Mouse (Mus musculus) thymus, postnatal 25 days (tissue): ENCODE results near the gene Morc3.
"Not testable (repeated sequence)": the region's sequence is repeated elsewhere in the genome, so short reads cannot be mapped to it uniquely, and the experiment has no call there.

Experiments
- DNase-seq: peaks from one replicate; pipeline ENCODE4 v3.0.0; 2022

Gene Morc3

DNA sequence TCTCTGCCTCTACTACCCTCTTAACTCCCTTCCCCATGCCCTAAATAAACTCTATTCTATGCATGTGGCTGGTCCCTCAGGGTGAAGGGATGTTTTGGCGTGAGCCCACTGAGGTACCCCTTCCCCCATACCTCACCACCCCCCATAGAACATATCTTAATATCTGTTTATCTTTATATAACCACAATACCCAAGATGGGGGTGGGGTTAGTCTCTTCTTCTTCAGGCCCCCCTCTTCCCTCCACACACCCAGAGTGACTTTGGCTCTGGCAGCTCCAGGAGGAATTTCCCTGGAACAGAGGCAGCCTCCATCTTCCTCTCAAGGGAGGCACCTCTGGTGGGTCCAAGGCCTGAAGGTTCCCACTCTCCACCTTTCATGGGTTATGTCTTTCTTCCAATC, 11.9 kb upstream of the Morc3 start:
- DNase-seq, result no peak

DNA sequence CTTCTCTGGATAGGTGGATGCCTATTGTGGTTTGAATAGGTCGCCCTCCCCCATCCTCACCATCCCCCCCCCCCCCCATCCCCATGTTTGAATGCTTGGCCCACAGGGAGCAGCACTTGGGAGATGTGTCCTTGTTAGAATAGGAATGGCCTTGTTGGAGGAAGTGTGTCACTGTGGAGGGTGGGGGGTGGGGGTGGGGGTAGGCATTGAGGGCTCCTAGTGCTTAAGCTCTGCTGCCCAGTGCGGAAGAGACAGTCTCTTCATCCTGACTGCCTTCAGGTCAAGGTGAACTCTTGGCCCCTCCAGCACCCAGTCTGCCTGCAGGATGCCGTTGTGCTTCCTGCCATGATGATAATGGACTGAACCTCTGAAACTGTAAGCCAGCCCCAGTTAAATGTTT, 10.2 kb upstream of the Morc3 start:
- no peak for DNase-seq

- not testable (repeated sequence) for DNase-seq
These were observed 9.3 kb upstream of the Morc3 start for GRCm38 (mm10) chr16:93822433-93823225.

DNA sequence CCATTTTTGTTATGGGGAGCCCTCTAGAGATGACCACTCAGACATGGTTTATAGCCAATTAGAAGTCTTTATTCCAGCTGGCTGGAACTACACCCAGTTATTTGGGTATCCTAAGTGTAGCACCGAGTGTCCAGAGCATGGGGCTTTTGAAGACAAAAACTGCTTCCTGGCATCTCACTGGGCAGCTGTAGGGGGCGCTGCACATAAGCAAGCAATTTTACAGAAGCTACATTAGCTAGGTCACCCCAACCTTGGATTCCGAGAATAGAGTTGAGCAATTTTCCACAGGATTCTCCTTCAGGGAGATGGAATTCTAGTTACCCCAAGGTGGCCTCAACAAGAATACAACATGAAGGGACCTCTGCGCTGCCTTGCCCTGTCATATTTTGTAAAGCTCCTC, 7.1 kb upstream of the Morc3 start:
- DNase-seq, result no peak

DNA sequence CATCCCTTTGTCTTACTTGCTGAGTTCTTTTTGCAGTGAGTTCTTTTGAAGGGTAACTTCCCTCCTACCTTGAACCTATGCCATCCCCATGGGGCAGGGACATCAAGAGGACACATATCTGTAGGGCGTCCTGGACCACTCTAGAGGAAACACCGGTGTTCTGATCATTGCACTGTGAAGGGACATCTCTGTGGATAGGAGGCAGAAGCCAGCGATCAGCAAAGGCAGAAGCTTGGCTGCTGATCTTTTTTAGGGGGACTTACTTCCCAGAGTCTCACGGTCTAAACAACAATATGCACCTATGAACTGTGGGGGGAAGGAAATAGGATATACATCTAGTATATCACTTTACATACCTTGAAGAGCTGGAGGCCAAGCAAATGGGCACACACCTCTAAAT, 6.5 kb upstream of the Morc3 start:
- DNase-seq, result no peak

DNA sequence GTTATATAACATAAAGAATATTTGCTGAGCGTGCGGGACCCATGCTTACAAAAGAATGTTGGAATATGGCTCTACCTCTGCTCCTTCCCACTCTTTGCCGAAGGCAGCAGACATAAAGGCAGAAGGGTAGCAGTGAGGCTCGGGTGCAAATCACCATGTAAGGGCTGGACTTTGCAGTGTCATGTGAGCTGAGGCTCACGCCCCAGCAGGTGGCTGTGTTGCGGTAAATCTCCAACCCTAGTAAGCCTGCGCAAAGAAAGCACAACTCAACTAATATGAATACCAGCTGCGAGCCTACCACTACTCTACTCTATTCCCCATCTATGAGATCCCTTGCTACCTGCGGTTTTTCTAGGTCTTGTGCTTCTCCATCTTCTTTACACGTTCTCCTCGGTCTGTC, 5.9 kb upstream of the Morc3 start:
- no peak for DNase-seq

DNA sequence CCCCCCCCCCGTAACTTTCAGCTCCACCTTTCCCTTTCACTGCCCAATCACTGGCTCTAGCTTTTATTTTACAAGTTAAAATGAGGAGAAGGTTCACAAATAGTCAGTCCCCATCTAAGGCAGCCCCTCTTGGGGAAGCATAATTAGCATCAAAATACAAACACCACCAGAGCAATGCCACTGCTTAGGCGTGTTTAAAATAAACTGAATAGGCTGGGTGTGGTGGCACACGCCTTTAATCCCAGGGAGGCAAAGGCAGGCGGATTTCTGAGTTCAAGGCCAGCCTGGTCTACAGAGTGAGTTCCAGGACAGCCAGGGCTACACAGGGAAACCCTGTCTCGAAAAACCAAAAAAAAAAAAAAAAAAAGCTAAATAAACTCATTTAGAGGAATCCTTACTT, 5.4 kb upstream of the Morc3 start:
- not testable (repeated sequence) for DNase-seq

DNA sequence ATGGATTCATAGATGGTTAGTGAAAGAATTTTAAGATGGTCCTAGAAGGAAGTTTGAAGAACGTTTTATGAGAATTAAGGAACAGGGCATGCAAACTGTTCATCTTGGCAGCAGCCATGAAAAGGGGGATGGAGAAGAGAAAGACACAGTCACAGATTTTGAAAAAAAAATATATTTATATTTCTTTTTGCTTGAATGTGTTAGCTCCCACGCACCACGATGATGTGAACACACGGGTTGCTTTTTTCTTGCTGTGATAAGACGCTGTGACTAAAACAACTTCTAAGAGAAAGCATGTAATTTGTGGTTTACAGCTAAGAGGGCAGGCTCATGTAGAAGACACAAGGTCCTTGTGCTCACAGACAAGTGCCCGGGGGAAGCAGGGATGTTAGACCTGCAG, 5.0 kb upstream of the Morc3 start:
- no peak for DNase-seq

- DNase-seq, result no peak
These were observed 2.4 kb upstream of the Morc3 start for GRCm38 (mm10) chr16:93829526-93829925.

DNA sequence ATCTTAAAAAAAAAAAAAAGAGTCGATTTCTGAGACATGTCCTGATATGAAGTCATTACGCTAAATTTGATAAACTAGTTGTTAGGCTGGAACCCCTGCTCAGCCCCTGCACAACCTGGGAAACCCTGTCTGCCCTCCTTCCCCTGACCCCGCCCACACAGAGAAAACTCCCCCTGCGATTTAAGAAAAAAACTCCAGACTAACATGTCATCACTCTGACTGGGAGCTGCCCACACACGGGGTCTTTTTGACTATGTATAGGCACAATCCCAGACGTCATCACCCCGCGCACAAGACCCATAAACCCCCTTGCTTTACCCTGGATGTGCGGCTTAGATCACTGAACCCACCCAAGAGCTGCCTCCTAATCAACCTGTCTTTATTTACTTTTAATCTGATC, 1.9 kb upstream of the Morc3 start:
- no peak for DNase-seq

DNA sequence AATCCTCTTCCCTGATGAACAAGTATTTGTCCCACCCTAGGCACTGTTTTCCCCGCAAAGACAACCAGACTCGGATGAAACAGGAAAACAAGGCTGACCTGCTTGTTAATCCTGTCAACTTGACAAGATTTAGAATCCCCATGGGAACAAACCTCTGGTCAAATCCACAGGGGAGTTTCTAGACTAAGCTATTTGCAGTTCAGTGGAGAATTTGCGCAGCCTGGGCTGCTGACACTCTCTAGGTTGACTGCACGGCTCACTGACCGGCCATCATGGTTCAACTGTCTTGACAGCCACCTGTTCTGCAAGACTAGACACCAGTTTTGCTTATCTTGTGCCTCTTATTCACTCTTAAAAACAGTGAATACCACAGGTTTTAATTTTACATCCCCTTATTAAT, 1.0 kb upstream of the Morc3 start:
- DNase-seq, result no peak

GRCm38 (mm10) chr16:93832451-93833276, 743 bp downstream of the Morc3 start:
- peak; percentile 63 for DNase-seq

DNA sequence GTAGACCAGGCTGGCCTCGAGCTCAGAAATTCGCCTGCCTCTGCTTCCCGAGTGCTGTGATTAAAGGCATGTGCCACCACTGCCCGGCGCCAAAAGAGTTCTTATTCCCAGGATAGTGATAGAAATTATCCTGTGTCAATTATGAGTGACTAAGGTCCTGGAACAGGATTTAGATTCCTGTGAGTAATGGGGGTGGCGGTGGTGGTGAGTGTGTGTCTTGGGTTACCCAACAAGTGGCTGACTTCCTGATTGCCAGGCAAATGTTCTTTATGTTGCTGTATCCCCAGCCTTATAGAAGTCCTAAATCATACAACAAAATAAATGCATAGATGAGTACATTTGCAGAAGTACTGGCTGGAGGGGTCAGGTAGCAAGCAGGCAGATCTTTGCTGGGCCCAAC, 1.6 kb downstream of the Morc3 start:
- DNase-seq, result no peak

- DNase-seq, result no peak
These were observed 2.2 kb downstream of the Morc3 start for GRCm38 (mm10) chr16:93834076-93834475.

- DNase-seq, result no peak
These were observed 7.1 kb downstream of the Morc3 start for GRCm38 (mm10) chr16:93839049-93839448.

- DNase-seq, result no peak
These were observed 18.6 kb downstream of the Morc3 start for GRCm38 (mm10) chr16:93850527-93850926.

- no peak for DNase-seq
These were observed 28.0 kb downstream of the Morc3 start for GRCm38 (mm10) chr16:93859967-93860366.

- no peak for DNase-seq
These were observed 28.8 kb downstream of the Morc3 start for GRCm38 (mm10) chr16:93860686-93861085.

- no peak for DNase-seq
These were observed 42.9 kb downstream of the Morc3 start for GRCm38 (mm10) chr16:93874841-93875240.

DNA sequence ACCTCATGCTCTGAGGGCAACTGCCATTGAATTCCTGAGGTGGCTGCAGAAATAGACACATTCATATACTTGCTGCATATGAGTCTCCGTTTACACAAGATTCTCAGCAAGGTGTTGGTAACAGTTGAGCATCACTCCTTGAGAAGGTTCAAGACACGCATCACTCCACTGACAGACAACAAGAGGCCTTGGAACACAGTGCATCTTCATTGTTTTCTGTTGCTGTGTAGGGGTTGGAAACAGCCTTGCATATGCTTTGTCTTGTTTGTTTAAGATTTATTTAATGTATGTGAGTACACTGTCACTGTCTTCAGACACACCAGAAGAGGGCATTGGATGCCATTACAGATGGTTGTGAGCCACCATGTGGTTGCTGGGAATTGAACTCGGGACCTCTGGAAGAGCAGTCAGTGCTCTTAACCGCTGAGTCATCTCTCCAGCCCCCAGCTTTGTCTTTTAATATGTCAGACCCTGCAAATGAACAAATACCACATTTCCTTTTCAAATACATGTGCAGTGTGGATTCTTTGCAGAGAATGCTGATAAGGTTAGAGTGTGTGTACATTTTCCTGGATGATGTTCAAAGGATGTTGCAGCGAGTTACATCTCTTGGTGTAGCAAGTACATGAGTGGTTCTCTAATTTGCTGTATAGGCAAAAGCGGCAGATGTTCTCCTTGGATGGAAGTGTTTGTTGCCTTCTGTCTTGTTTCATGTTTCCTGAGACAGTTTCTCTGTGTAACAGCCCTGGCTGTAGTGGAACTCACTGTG, 45.9 kb downstream of the Morc3 start:
- DNase-seq, result no peak

DNA sequence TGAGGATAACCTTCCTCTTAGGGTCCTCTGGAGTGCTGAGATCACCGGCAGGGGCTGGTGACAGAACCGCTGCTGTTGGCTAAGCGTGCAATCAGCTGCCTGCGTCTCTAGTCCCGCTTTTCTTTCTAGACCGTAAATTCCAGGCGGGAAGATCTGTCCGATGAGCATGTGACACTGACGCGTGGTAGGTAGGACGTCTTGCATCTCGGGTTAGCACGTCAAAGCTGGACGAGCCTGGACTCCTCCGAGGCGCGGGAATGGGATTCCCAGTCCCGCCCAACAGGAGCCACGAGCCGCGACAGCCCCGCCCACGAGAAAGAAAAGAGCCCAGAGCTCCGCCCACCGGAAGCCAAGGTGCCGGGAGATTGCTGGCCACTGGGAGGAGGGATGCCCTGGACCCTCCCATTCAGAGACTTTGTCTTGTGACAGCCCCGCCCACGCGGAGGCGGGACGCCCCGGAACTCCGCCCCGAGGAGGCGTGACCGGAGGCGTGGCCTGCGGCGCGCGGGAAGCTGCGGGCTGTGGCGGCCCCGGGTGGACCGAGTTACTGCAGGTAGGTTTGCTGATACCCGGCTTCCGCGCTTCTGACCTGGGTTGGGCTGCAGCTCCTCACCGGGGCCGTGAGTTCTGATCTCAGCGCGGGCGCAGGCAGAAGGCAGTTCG, 51.6 kb downstream of the Morc3 start, which contains the start of gene Chaf1b:
TSS of gene Chaf1b (plus strand) at position 479 of the 663 bp plus-strand sequence.
- DNase-seq, result peak; percentile 99

- DNase-seq, result peak; percentile 20
These were observed 52.3 kb downstream of the Morc3 start for GRCm38 (mm10) chr16:93884086-93884721.
